Mouse (Mus musculus): ENCODE measurements around the gene Gm43951. TPM values are rescaled to one million over a fixed set of nuclear protein-coding genes. Genes with fewer than 3 reads are reported as not detected.

The Gm43951 gene
- not detected for polyA plus RNA-seq (2017; shearing (Covaris generic))

DNA sequence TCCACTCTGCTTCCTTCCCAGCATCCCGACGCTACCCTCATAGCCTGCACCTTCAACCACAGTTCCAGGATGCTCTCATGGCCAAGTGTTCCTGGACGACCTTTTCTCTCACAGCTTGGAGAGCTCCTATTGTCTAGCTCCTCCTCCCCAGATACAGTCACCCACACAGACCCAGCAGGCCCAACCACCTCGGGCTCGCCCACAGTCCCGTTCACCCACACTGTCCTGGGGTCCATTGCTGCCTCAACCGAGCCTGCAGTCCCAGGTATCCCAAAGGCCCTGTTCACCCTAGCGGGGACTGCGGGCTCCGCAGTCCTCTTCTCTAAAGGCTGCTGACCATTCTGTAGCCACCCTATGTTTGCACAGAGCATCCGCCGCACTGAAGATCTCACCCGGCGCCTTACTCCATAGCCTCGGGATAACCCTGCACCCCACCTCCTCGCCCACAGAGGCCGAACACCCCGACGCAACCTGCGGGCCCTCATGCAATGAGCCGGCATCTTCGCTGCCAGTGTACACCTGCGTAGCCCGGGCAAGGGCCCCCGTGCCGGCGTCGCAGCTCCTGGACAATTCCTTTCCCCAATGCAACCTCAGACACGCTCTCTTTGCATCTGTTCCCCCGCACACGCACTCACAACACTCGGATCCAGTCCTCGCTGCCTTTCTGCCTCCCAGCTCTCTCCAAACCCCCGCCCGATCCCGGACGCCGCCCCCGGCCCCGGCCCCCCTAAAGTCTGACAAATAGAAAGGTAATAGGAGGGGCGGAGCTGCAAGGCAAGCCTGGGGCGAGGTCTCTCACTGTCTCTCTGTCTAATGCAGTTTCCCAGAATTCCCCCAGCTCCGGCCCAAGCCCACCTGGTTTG is at the start of gene Gm43951:
Gene Gm43951, minus strand, starts transcription at position 500 of the 863 bp plus-strand sequence.
- ATAC-seq: peak; percentile 23

- ATAC-seq: no peak
Measured at GRCm38 (mm10) chr11:72256441-72256840, 49.8 kb upstream of the Gm43951 start.

DNA sequence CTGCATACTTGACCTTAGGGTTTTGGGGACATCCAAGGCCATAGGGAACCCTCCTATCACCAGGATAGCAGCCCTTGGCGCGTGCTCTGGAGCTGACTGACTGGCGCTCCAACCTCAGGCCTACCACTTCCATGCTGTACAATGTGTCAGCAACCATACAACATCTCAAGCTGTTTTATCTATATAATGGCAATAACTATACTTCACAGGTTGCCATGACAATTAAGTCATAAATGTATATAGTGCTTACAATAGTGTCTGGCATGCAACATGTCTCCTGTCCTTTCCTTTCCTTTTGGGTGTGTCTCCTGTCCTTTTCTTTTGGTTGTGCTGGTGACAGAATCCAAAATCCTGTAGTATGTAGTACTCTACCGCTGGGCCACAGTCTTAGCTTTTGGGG is 49.0 kb upstream of the Gm43951 start:
- no peak for ATAC-seq

DNA sequence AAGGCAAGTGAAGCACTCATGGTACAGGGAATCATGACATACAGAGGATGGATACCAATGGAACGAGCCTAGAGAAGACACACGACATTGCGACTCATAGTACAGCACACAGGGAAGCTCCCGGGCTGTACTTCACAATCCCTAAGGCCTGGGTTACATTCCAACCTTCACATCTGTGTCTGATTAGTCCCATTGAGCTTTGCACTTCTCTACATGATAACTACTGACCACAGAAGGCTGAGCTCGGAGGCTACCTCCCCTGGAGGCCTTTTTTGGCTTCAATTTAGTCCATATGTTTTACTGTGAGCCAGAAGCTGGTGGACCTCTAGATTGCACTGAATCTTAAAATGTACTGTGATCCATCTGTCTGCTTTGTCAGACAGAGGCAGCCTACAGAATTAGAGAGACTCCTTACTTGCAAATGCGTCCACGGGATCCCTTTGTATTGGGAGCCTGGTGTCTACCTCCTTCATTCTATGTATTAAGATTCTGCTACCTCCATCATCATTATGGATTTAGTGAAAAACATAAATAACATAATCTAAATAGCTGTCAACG is 38.6 kb upstream of the Gm43951 start:
- ATAC-seq: no peak

DNA sequence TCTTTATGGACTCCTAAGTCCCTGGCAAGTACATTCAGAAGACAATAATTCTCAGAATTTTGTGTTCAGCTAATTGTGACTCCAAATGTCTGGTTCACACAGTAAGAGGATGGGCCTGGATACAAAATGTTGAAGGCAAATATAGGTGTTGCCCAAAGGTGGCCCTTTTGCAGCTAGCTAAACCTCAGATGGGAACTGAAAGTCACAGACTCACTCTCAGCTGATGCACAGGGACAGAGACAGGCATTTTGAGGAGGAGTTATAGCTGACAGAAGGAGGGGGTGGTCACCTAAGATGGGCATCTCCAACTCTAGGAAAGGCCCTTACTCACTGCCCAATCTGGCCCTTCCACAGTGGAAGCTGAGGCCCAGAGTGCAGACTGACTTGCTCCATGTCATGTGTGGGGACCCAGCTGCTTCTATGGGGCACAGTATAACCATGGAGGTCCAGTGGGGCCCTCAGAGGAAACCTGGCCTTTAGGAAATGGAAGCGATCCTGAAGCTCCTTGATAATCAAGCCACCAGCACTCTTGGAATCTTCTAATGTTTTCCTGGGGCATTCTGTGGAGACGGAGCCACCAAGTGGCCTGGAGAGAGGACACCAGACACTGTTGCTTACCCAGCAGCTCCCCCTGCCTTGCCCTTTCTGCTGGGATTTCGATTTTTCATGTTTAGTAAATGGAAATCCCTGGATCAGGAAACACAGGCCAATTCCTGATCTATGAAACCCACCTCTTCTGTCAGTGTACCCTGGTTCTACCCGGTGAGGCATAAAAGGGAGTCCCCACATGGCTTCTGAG is 33.6 kb upstream of the Gm43951 start:
- no peak for ATAC-seq

- no peak for ATAC-seq
Measured at GRCm38 (mm10) chr11:72234013-72234412, 27.4 kb upstream of the Gm43951 start.

GRCm38 (mm10) chr11:72232991-72233390 is 26.4 kb upstream of the Gm43951 start:
- no peak for ATAC-seq

GRCm38 (mm10) chr11:72232068-72232467 is 25.4 kb upstream of the Gm43951 start:
- ATAC-seq: no peak

DNA sequence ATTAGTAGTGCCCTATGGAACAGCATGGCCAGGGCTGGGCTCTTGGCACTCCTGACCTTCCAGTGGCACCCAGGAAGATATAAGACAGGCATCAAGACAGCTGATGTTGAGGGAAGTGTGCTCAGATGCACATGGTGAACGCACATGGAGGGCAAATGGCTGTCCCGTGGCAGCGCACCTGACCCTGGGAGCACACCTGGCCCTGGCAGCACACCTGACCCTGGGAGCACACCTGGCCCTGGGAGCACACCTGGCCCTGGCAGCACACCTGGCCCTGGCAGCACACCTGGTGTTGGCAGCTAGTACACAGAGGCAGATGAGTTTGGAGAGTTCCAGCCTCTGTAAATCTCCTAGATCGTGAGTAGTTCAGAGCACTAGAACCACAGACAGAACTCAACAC is 21.9 kb upstream of the Gm43951 start:
- no peak for ATAC-seq

GRCm38 (mm10) chr11:72226901-72227300 is 20.3 kb upstream of the Gm43951 start:
- ATAC-seq: no peak

GRCm38 (mm10) chr11:72226020-72226791 is 19.6 kb upstream of the Gm43951 start:
- ATAC-seq: no peak

- peak; percentile 76 for ATAC-seq
Measured at GRCm38 (mm10) chr11:72224865-72225264, 18.2 kb upstream of the Gm43951 start.

DNA sequence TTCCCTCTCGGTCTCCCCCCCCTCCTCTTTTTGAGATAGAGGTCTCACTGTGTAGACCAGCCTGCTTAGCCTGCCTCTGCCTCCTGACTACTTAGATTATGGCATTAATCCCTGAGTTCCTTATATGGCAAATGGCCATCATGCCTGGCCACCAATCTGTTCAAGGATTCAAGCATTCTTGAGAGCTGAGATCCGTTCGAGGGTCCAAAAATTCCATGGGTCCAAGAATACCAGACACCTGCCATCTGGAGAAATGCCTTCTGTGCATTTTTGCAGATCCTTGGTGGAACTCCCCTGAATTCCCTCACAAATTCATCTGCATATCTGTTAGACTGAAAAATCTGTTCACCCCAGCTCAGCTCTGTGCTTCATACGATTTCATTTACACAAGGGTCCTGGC is 16.8 kb upstream of the Gm43951 start:
- ATAC-seq: no peak

DNA sequence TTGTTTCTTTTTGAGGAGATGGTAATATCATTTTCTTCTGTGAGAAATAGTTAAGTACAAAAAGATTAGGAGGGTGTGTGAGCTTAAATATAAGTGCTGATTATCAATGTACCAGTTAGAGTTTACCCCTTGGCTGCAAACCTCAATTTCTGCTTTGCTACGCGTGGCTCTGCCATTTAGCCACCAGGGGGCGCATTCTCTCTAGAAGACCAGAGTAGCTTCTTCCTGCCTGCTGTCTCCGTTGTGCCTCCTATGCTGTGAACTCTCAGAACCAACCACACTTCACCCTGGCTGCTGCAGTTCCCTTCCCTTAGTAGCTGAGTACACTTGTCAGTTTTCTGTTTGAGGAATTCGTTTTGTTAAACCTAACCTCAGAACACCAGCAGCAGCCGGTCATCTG is 14.6 kb upstream of the Gm43951 start:
- peak; percentile 89 for ATAC-seq

DNA sequence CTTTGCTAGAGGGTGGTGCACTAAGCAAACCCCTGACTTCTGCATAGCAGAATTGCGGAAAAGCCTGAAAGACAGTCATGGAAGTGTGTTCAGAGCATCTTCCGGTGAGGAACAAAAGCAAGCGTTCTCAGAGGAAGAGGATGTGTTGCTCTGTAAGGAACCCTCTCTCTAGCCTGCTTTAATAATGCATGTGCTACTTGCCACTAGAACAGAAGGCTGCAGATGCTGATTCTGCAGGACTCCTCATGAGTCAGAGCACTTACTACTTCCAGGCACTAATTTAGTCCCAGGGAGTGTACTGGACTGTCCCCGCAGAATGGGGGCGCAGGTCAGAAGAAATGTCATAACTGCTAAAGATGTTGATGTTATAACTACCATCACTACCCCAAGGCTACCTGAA is 10.5 kb upstream of the Gm43951 start:
- ATAC-seq: no peak

- ATAC-seq: peak; percentile 61
Measured at GRCm38 (mm10) chr11:72215410-72215797, 8.8 kb upstream of the Gm43951 start, which contains the start of gene Med31. Med31 (minus strand) TSS chr11:72215592.

DNA sequence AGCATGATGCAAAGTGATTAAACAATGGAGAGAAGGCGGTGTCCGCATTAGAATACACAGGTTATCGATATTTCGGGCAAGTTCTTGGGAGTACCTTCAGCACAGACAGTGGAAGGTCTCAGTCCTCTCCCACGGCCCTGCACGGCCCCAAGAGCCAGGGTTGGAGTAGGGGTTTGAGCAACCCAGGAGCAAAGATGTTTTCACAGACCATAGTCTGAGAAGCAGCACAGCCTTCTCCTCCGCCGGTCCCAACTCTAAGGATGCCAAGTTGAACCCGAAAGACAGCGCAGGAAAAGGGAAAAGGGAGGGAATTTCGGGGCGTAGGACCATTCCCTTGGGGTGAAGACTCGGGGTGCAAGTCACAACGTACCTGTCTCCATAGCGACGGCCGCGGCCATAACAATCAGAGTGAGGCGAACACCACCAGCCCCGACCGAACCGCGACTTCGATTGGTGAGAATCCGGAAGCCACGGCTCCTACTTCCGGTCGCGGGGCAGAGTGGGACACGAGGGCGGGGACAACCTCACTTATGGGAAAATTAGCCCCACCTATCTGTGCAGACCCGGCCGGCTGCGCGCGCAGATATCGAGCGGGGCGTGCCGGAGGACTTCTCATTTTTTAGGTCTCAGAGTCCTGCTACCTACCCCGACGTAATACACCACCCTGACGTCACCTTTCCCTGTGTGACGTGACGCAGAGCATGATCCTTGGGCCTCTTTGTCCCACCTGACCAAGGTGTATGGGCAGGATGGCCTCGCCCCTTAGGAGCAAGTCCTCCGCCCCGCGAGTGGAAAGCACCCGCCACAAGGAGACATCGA is 8.2 kb upstream of the Gm43951 start:
- peak; percentile 92 for ATAC-seq

DNA sequence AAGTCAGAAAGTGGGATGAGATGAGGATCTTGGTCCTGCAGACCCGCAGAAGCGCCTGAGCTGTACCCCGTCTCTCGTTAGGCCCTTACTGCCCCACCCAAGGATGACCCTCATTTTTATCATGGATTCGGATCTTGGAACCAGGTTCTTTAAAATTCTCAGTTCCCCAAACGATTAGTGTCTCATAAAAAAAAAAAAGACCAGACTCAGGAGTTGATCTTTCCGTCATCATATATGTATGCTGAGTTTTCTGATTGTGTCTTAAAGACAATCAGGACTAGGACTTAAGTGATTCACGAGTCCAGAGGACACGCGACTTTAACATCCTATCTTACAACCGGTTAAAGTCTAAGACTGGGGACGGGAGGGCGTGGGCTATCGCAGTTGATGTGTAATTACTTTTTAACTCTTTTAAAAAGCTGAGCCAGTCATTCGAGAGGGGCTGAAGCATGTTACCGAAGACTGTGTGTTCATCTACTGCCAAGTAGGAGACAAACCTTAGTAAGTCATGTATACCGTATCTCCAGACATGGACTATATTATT is 1.3 kb upstream of the Gm43951 start:
- no peak for ATAC-seq

DNA sequence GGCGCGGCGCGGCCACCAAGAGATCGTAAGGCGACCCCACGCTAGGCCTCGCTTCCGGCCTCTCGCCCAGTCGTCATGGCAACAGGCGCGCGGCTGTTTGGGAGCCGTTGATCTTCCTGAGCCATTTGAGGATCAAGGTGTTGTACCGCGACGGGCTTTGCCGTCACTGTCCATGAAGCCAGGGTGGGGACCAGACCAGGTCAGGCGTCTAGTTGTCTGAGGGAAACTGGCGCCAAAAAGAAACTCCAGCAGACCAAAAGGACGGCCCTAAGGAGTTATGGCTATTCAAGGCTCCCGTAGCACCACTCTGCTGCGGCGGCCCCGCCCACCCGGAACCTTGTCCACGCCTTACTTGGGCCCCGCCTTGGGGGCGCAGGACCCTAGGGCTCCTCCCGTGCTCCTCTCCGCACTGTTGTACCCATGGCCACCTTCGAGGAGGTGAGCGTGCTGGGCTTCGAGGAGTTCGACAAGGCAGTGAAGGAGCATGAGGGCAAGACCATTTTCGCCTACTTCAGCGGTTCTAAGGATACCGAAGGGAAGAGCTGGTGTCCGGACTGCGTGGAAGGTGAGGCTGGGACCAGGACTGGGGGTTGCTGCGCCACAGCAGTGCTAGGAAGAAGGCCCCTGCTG is 679 bp upstream of the Gm43951 start, which contains the start of the genes 4933427D14Rik and Txndc17:
Gene 4933427D14Rik, minus strand, starts transcription at position 256 of the 630 bp plus-strand sequence.
Gene Txndc17, plus strand, starts transcription at position 344 of the 630 bp plus-strand sequence.
- peak; percentile 92 for ATAC-seq

DNA sequence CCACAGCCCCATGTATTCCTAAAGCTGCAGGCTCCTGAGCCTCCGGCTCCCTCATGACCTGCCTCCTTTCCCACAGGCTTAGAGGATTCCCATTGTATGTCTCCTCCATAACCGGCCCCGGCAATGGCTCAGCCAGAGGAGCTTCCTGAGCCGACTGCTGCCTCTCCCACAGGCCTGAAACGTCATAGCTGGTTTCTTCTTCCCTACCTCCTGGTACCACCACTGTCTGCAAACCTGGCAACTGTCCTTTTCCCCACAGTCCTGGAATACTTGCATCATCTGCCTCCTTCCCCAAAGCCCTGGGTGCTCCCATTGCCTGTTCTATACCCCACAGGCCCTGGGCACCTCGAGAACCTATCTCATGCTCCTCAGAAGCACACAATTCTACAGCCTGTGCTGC is 1.4 kb downstream of the Gm43951 start:
- no peak for ATAC-seq

GRCm38 (mm10) chr11:72203440-72203839 is 3.2 kb downstream of the Gm43951 start:
- ATAC-seq: no peak
